Mouse (Mus musculus): ENCODE data around the gene Ercc1. TPM values are rescaled to one million over a fixed set of nuclear protein-coding genes. Genes with fewer than 3 reads are reported as not detected.

The Ercc1 gene
- total RNA-seq, 4 experiments from 2014 or later = 41.9 to 47.8 (median 43.2) TPM

Small RNA genes within 50 kb of the gene (microRNA-seq; reads per million reads assigned to microRNA genes)
- gene Mir343 = 0 reads per million in 2 experiments

Other genes starting within 250 kb of the Ercc1 start
- gene Gm4969, start 226.4 kb upstream of the Ercc1 start, total RNA-seq (2022) = under 1 TPM; 0.18 to 0.57 (median 0.31) TPM
- 10 to 100 TPM; 13.3 to 15.1 (median 14.4) TPM for gene Fbxo46, start 224.9 kb upstream of the Ercc1 start, total RNA-seq (2022)
- gene Qpctl, start 195.5 kb upstream of the Ercc1 start, total RNA-seq (2022) = 10 to 100 TPM; 18.6 to 20.9 (median 20.4) TPM
- 10 to 100 TPM; 75.6 to 82.3 (median 78.2) TPM for gene Snrpd2, start 195.1 kb upstream of the Ercc1 start, total RNA-seq (2022)
- 1 to 10 TPM; 1.0 to 1.5 (median 1.2) TPM for gene Gipr, start 178.7 kb upstream of the Ercc1 start, total RNA-seq (2022)
- gene Eml2, start 168.4 kb upstream of the Ercc1 start, total RNA-seq (2022) = 100 to 1,000 TPM; 156 to 198 (median 171) TPM
- gene Gpr4, start 132.2 kb upstream of the Ercc1 start, total RNA-seq (2022) = 1 to 10 TPM; 1.3 to 2.7 (median 1.8) TPM
- 10 to 100 TPM; 33.8 to 45.7 (median 40.7) TPM for gene Opa3, start 116.4 kb upstream of the Ercc1 start, total RNA-seq (2022)
- gene Vasp, start 73.0 kb upstream of the Ercc1 start, total RNA-seq (2022) = 10 to 100 TPM; 17.4 to 26.8 (median 19.5) TPM
- under 1 TPM in 1 of 4 experiments, not detected in 3; 0.28 TPM for gene Ppm1n, start 64.7 kb upstream of the Ercc1 start, total RNA-seq (2022)
- gene Rtn2, start 62.2 kb upstream of the Ercc1 start, total RNA-seq (2022) = 10 to 100 TPM; 76.6 to 96.7 (median 85.4) TPM
- 10 to 100 TPM in 3 of 4 experiments, 1 to 10 TPM in 1; 5.4 to 13.8 (median 10.7) TPM for gene Fosb, start 34.7 kb upstream of the Ercc1 start, total RNA-seq (2022)
- gene Cd3eap, start 14.7 kb downstream of the Ercc1 start, total RNA-seq (2022) = 10 to 100 TPM; 18.3 to 20.2 (median 19.0) TPM
- gene Ppp1r13l, start 15.0 kb downstream of the Ercc1 start, total RNA-seq (2022) = 1 to 10 TPM; 5.7 to 9.2 (median 8.1) TPM
- gene Ercc2, start 37.2 kb downstream of the Ercc1 start, total RNA-seq (2022) = 10 to 100 TPM; 36.0 to 41.5 (median 37.7) TPM
- gene Klc3, start 59.3 kb downstream of the Ercc1 start, total RNA-seq (2022) = 1 to 10 TPM; 3.7 to 8.4 (median 6.9) TPM
- gene Ckm, start 60.0 kb downstream of the Ercc1 start, total RNA-seq (2022) = 1 to 10 TPM in 1 of 4 experiments, under 1 TPM in 1, not detected in 2; 0.18 to 4.8 TPM
- gene Mark4, start 114.0 kb downstream of the Ercc1 start, total RNA-seq (2022) = 100 to 1,000 TPM in 1 of 4 experiments, 10 to 100 TPM in 3; 87.6 to 103 (median 95.0) TPM
- gene Exoc3l2, start 118.6 kb downstream of the Ercc1 start, total RNA-seq (2022) = under 1 TPM; 0.08 to 0.41 (median 0.38) TPM
- 1 to 10 TPM; 4.7 to 6.7 (median 5.9) TPM for gene Bloc1s3, start 163.6 kb downstream of the Ercc1 start, total RNA-seq (2022)
- 10 to 100 TPM; 17.1 to 25.2 (median 21.6) TPM for gene Trappc6a, start 163.6 kb downstream of the Ercc1 start, total RNA-seq (2022)
- under 1 TPM; 0.39 to 0.86 (median 0.77) TPM for gene Nkpd1, start 173.1 kb downstream of the Ercc1 start, total RNA-seq (2022)
- gene Ppp1r37, start 218.3 kb downstream of the Ercc1 start, total RNA-seq (2022) = 100 to 1,000 TPM in 2 of 4 experiments, 10 to 100 TPM in 2; 97.7 to 120 (median 108) TPM
- 1 to 10 TPM in 2 of 4 experiments, under 1 TPM in 2; 0.90 to 1.3 (median 1.0) TPM for gene Zfp296, start 232.5 kb downstream of the Ercc1 start, total RNA-seq (2022)
- 10 to 100 TPM; 43.4 to 54.4 (median 49.2) TPM for gene Gemin7, start 232.8 kb downstream of the Ercc1 start, total RNA-seq (2022)